17 mouse cellular contexts compared by ENCODE assay signal in genomic region chr11:29861040-29861439, GRCm38 (mm10). TPM values are rescaled to one million over a fixed set of nuclear protein-coding genes. Genes with fewer than 3 reads are reported as not detected.
"Had no signal": no experiment of that assay in that cellular context is flagged by ENCODE, and none has a peak within 500 bp of the region (broad histone marks: within the 10 kb centered on the region; RNA-seq: fewer than 3 reads in every experiment).

No protein-coding gene starts in this region.

- H3K27me3 ChIP-seq: neural tube, embryonic 13.5 days; neural tube, embryonic 15.5 days; stomach, embryonic 15.5 days had no signal

- H3K27ac ChIP-seq: neural tube, embryonic 13.5 days; stomach, embryonic 15.5 days; stomach, postnatal 0 days had no signal

- H3K9ac ChIP-seq: neural tube, embryonic 13.5 days; neural tube, embryonic 15.5 days; stomach, embryonic 15.5 days had no signal

- H3K4me2 ChIP-seq: neural tube, embryonic 13.5 days; neural tube, embryonic 15.5 days; stomach, embryonic 15.5 days had no signal

- H3K36me3 ChIP-seq: neural tube, embryonic 13.5 days; neural tube, embryonic 15.5 days; stomach, embryonic 15.5 days had no signal

- DNase-seq: retina, postnatal 1 day; right cerebral cortex, adult 18-20 months; right cerebral cortex, postnatal 14 days; right cerebral cortex, postnatal 25 days; right cerebral cortex, postnatal 4 days; spleen, adult 18-20 months; thymus, adult 18-20 months; thymus, adult 2 months; thymus, postnatal 14 days; thymus, postnatal 25 days; thymus, postnatal 36 days; thymus, postnatal 4 days had no signal

- H3K4me1 ChIP-seq: neural tube, embryonic 13.5 days; stomach, embryonic 15.5 days had no signal

- H3K4me3 ChIP-seq: neural tube, embryonic 13.5 days; neural tube, embryonic 15.5 days; stomach, embryonic 15.5 days had no signal

- H3K9me3 ChIP-seq: neural tube, embryonic 13.5 days; neural tube, embryonic 15.5 days; stomach, embryonic 15.5 days had no signal

RNA-seq across cellular contexts. Expression of gene 4931440F15Rik, which starts 35.6 kb away (rescaled TPM):
- total RNA-seq: neutrophil, adult 5-6 weeks had no signal
